In genomic region chr7:81133941-81134340, GRCm38 (mm10) we compare ENCODE assay signal across 12 mouse cellular contexts. TPM values are rescaled to one million over a fixed set of nuclear protein-coding genes. Genes with fewer than 3 reads are reported as not detected.
DNase-seq lines count a peak whose midpoint lies in the region; ATAC-seq and TF ChIP-seq lines count a peak whose summit lies in the region.
"Had no signal": no experiment of that assay in that cellular context is flagged by ENCODE, and none has a peak within 500 bp of the region (broad histone marks: within the 10 kb centered on the region; RNA-seq: fewer than 3 reads in every experiment).

No protein-coding gene starts in this region.

- no peak for DNase-seq in heart, postnatal 25 days (ENCODE audit: low spot score)
- no peak for DNase-seq in midbrain, embryonic 10.5 days (ENCODE audit: low spot score)
- no peak for DNase-seq in midbrain, embryonic 11.5 days (ENCODE audit: low spot score, missing footprints)
- no peak for DNase-seq in cerebellum, adult 2 months
- DNase-seq in urinary bladder, postnatal 4 days (ENCODE audit: low spot score in 2 of 2) = no peak
- DNase-seq: liver, embryonic 13.5 days had no signal

- no peaks in the 10 kb centered on the region for H3K36me3 ChIP-seq in heart, embryonic 14.5 days (ENCODE audit: control insufficient read depth, insufficient read depth, low read length)
- no peaks in the 10 kb centered on the region for H3K36me3 ChIP-seq in midbrain, embryonic 10.5 days
- H3K36me3 ChIP-seq in midbrain, embryonic 11.5 days (ENCODE audit: control insufficient read depth, insufficient read depth, low read length) = no peaks in the 10 kb centered on the region
- no peaks in the 10 kb centered on the region for H3K36me3 ChIP-seq in hindbrain, embryonic 16.5 days (ENCODE audit: control insufficient read depth, insufficient read depth, low read length)
- H3K36me3 ChIP-seq in stomach, embryonic 16.5 days (ENCODE audit: control insufficient read depth, insufficient read depth, low read length) = no peaks in the 10 kb centered on the region
- H3K36me3 ChIP-seq: liver, embryonic 13.5 days; stomach, embryonic 15.5 days had no signal

- WGBS in heart, embryonic 14.5 days = 72% methylated on average over 2 of the region's 2 CpGs
- 79% methylated on average over 2 of the region's 2 CpGs for WGBS in midbrain, embryonic 10.5 days
- 81% methylated on average over 2 of the region's 2 CpGs for WGBS in midbrain, embryonic 11.5 days
- 63% methylated on average over 2 of the region's 2 CpGs for WGBS in hindbrain, embryonic 16.5 days
- WGBS in stomach, embryonic 16.5 days = 70% methylated on average over 2 of the region's 2 CpGs
- WGBS in cerebellum, adult 2 months = 87% methylated on average over 2 of the region's 2 CpGs

- intact Hi-C loops in heart, postnatal 25 days (cut with DNase I) = no loop called here

- peak overlapping the region; percentile 42; the same call in 1 of the 2 replicates for H3K9ac ChIP-seq in heart, embryonic 14.5 days (ENCODE audit: low read length)
- no peak overlapping the region for H3K9ac ChIP-seq in midbrain, embryonic 11.5 days (ENCODE audit: low read length)
- H3K9ac ChIP-seq in hindbrain, embryonic 16.5 days (ENCODE audit: low read depth, low read length) = no peak overlapping the region
- H3K9ac ChIP-seq in stomach, embryonic 16.5 days (ENCODE audit: low read length) = no peak overlapping the region
- H3K9ac ChIP-seq: liver, embryonic 13.5 days had no signal

- no peak for TF ChIP-seq POLR2A in cerebellum, adult 2 months (IDR thresholded peaks at IDR 0.05; ENCODE audit: borderline replicate concordance, insufficient read depth, low read length)

- H3K4me2 ChIP-seq in heart, embryonic 14.5 days (ENCODE audit: low read length) = peak overlapping the region; percentile 48; the same call in 1 of the 2 replicates
- H3K4me2 ChIP-seq in midbrain, embryonic 11.5 days = no peak overlapping the region
- no peak overlapping the region for H3K4me2 ChIP-seq in hindbrain, embryonic 16.5 days (ENCODE audit: low read length)
- no peak overlapping the region for H3K4me2 ChIP-seq in stomach, embryonic 16.5 days (ENCODE audit: low read depth, low read length)

- H3K4me1 ChIP-seq in heart, embryonic 14.5 days (ENCODE audit: control insufficient read depth in 2 of 2, insufficient read depth in 2 of 2, low read length in 2 of 2) = peaks cover 29 to 40% of the 10 kb centered on the region in 2 experiments
- peaks cover 34% of the 10 kb centered on the region for H3K4me1 ChIP-seq in midbrain, embryonic 10.5 days
- H3K4me1 ChIP-seq in midbrain, embryonic 11.5 days (ENCODE audit: control insufficient read depth, insufficient read depth, low read length) = peaks cover 4% of the 10 kb centered on the region
- H3K4me1 ChIP-seq in hindbrain, embryonic 16.5 days (ENCODE audit: control insufficient read depth, insufficient read depth, low read depth, low read length) = no peaks in the 10 kb centered on the region
- H3K4me1 ChIP-seq in stomach, embryonic 16.5 days (ENCODE audit: control insufficient read depth, insufficient read depth, low read length) = peaks cover 18% of the 10 kb centered on the region
- H3K4me1 ChIP-seq in cerebellum, adult 2 months (ENCODE audit: control insufficient read depth, insufficient read depth, low read length) = no peaks in the 10 kb centered on the region; the same call in 1 of the 2 replicates

- no peak for TF ChIP-seq CTCF in cerebellum, adult 2 months (IDR thresholded peaks at IDR 0.05; ENCODE audit: borderline replicate concordance, insufficient read depth, low read depth, low read length)

- no peaks in the 10 kb centered on the region for H3K27me3 ChIP-seq in heart, embryonic 14.5 days (ENCODE audit: control insufficient read depth, insufficient read depth, low read length)
- H3K27me3 ChIP-seq in midbrain, embryonic 10.5 days (ENCODE audit: low read depth, poor library complexity, severe bottlenecking) = no peaks in the 10 kb centered on the region
- no peaks in the 10 kb centered on the region for H3K27me3 ChIP-seq in midbrain, embryonic 11.5 days (ENCODE audit: control insufficient read depth, insufficient read depth, low read length)
- H3K27me3 ChIP-seq in hindbrain, embryonic 16.5 days (replicated peaks; ENCODE audit: control insufficient read depth, insufficient read depth, low read length) = no peaks in the 10 kb centered on the region
- no peaks in the 10 kb centered on the region for H3K27me3 ChIP-seq in stomach, embryonic 16.5 days (ENCODE audit: control insufficient read depth, insufficient read depth, low read length)
- no peaks in the 10 kb centered on the region for H3K27me3 ChIP-seq in cerebellum, adult 2 months (ENCODE audit: control insufficient read depth, insufficient read depth, low read length)
- H3K27me3 ChIP-seq: liver, embryonic 13.5 days; stomach, embryonic 15.5 days had no signal

- ATAC-seq in heart, embryonic 14.5 days (ENCODE audit: insufficient number of reproducible peaks, insufficient read depth, low FRiP score, low read depth) = no peak
- ATAC-seq in midbrain, embryonic 11.5 days (ENCODE audit: low FRiP score) = no peak
- ATAC-seq in hindbrain, embryonic 16.5 days = peak; percentile 32
- no peak for ATAC-seq in stomach, embryonic 16.5 days (ENCODE audit: insufficient read depth, low FRiP score)

- no peaks in the 10 kb centered on the region for H3K9me3 ChIP-seq in heart, embryonic 14.5 days (ENCODE audit: control insufficient read depth, low read length)
- H3K9me3 ChIP-seq in midbrain, embryonic 10.5 days (replicated peaks) = no peaks in the 10 kb centered on the region
- no peaks in the 10 kb centered on the region for H3K9me3 ChIP-seq in midbrain, embryonic 11.5 days (ENCODE audit: control insufficient read depth, low read length)
- no peaks in the 10 kb centered on the region for H3K9me3 ChIP-seq in hindbrain, embryonic 16.5 days (ENCODE audit: control insufficient read depth, low read length)
- H3K9me3 ChIP-seq in stomach, embryonic 16.5 days (replicated peaks; ENCODE audit: control insufficient read depth, low read length) = no peaks in the 10 kb centered on the region
- H3K9me3 ChIP-seq: liver, embryonic 13.5 days; stomach, embryonic 15.5 days had no signal

- H3K27ac ChIP-seq in heart, embryonic 14.5 days (replicated peaks in 1 of 2; ENCODE audit: control insufficient read depth in 1 of 2, insufficient read depth in 1 of 2, low read depth in 2 of 2, low read length in 2 of 2) = peak overlapping the region in 1 of 2 experiments; percentile 81; a peak in 2 of 4 replicates
- peak overlapping the region; percentile 64 for H3K27ac ChIP-seq in midbrain, embryonic 10.5 days (replicated peaks)
- H3K27ac ChIP-seq in midbrain, embryonic 11.5 days (ENCODE audit: low read depth, low read length) = no peak overlapping the region
- H3K27ac ChIP-seq in hindbrain, embryonic 16.5 days (ENCODE audit: low read depth, low read length) = no peak overlapping the region
- H3K27ac ChIP-seq in stomach, embryonic 16.5 days (ENCODE audit: low read length) = 0 out of 2 replicates have a peak overlapping the region, but pooled peaks have one; percentile 37
- H3K27ac ChIP-seq in cerebellum, adult 2 months (ENCODE audit: insufficient read depth, low read length) = no peak overlapping the region
- H3K27ac ChIP-seq: liver, embryonic 13.5 days had no signal

- H3K4me3 ChIP-seq in heart, embryonic 14.5 days (ENCODE audit: control insufficient read depth in 1 of 2, insufficient read depth in 1 of 2, low read depth in 1 of 2, low read length in 2 of 2) = no peak overlapping the region
- H3K4me3 ChIP-seq in midbrain, embryonic 10.5 days = no peak overlapping the region
- no peak overlapping the region for H3K4me3 ChIP-seq in midbrain, embryonic 11.5 days (ENCODE audit: low read depth, low read length)
- H3K4me3 ChIP-seq in hindbrain, embryonic 16.5 days (ENCODE audit: low read length) = no peak overlapping the region
- no peak overlapping the region for H3K4me3 ChIP-seq in stomach, embryonic 16.5 days (replicated peaks; ENCODE audit: low read length)
- no peak overlapping the region for H3K4me3 ChIP-seq in cerebellum, adult 2 months (replicated peaks; ENCODE audit: insufficient read depth, low read depth, low read length)
- H3K4me3 ChIP-seq: layer of hippocampus, adult 2 months; liver, embryonic 13.5 days; myocyte had no signal

RNA-seq across cellular contexts. Expression of gene Slc28a1, which starts 19.3 kb away (rescaled TPM):
- polyA plus RNA-seq in heart, embryonic 14.5 days (2014; fragmentation: Nextera tagmentation; extraction: Ambion mirVana) = 0.07 and 0.11 TPM in 2 replicates
- total RNA-seq in heart, postnatal 25 days (2021) = under 1 TPM; 0.10 to 0.11 TPM
- polyA plus RNA-seq in midbrain, embryonic 10.5 days (2016; fragmentation: Nextera tagmentation; extraction: Ambion mirVana) = 0.05 TPM in 1 of 2 replicates, not detected in the other
- 0.06 and 0.07 TPM in 2 replicates for polyA plus RNA-seq in midbrain, embryonic 11.5 days (2014; fragmentation: Nextera tagmentation; extraction: Ambion mirVana)
- 0.05 TPM in 1 of 2 replicates, not detected in the other for polyA plus RNA-seq in hindbrain, embryonic 16.5 days (2015; fragmentation: Nextera tagmentation; extraction: Ambion mirVana)
- 0.61 and 0.77 TPM in 2 replicates for polyA plus RNA-seq in stomach, embryonic 16.5 days (2015; fragmentation: Nextera tagmentation; extraction: Ambion mirVana)
- 0.06 and 0.07 TPM in 2 replicates for polyA plus RNA-seq in cerebellum, adult 2 months (2012; rRNA removed)
- total RNA-seq: layer of hippocampus, adult 2 months had no signal
- polyA plus RNA-seq: myocyte had no signal

Comparison
In these comparisons a context has a peak if more than half of its experiments do, and no peak if none do; other contexts are left out.
1. H3K27ac ChIP-seq: peak in midbrain, embryonic 10.5 days (single experiment) and stomach, embryonic 16.5 days (single experiment); none in midbrain, embryonic 11.5 days (single experiment), hindbrain, embryonic 16.5 days (single experiment) and cerebellum, adult 2 months (single experiment).